Mouse (Mus musculus) thymus, adult 2 months (tissue): ENCODE data around the gene Blnk.

Experiments used
- CTCF ChIP-seq: fragments of 200-500 bp; IDR thresholded peaks from 2 replicates; pipeline ENCODE4 v1.5.1; 2012; ENCODE audit warnings: mild to moderate bottlenecking, control low read depth, low read length, moderate library complexity, borderline replicate concordance; ENCODE audit not compliant: control insufficient read depth, poor library complexity, insufficient read depth; ENCODE audit errors: extremely low read depth
- POLR2A ChIP-seq: fragments of 200-500 bp; IDR thresholded peaks from 2 replicates; pipeline ENCODE4 v1.6.1; 2012; ENCODE audit warnings: mild to moderate bottlenecking, low read length, control low read depth, moderate library complexity; ENCODE audit not compliant: control insufficient read depth, poor library complexity, insufficient read depth; ENCODE audit errors: extremely low read depth

GRCm38 (mm10) chr19:40935376-40935775 is 59.0 kb downstream of the Blnk start:
- TF ChIP-seq POLR2A = no peak
- no peak for TF ChIP-seq CTCF
